Mouse (Mus musculus) testis, adult 2 months (tissue): ENCODE data around the gene Aip.

ENCODE experiments used
- CTCF ChIP-seq: fragments of 200-500 bp; IDR thresholded peaks from 2 replicates; pipeline ENCODE4 v1.5.1; 2012; ENCODE audit warnings: low read depth, mild to moderate bottlenecking, inconsistent platforms, low read length, moderate library complexity; ENCODE audit not compliant: control insufficient read depth, insufficient read depth, insufficient replicate concordance
- POLR2A ChIP-seq: fragments of 200-500 bp; IDR thresholded peaks from 2 replicates; pipeline ENCODE4 v1.6.1; 2012; ENCODE audit warnings: low read depth, mild to moderate bottlenecking, inconsistent platforms, low read length, moderate library complexity; ENCODE audit not compliant: control insufficient read depth

GRCm38 (mm10) chr19:4172925-4173324 is 47.3 kb upstream of the Aip start:
- no peak; the same call in 1 of the 2 replicates for TF ChIP-seq CTCF
- no peak for TF ChIP-seq POLR2A
